Mouse (Mus musculus): ENCODE data around the gene Shmt2. TPM values are rescaled to one million over a fixed set of nuclear protein-coding genes. Genes with fewer than 3 reads are reported as not detected.
A peak's percentile ranks its signal among the peaks of the same experiment; 100 is the strongest.

Gene Shmt2
- polyA plus RNA-seq, 2 experiments from 2014 or later, result 34.2 to 50.7 TPM

GRCm38 (mm10) chr10:127510895-127511617 is 11.2 kb downstream of the Shmt2 start:
- ATAC-seq, result no peak

- ATAC-seq, result no peak
Observed at GRCm38 (mm10) chr10:127509837-127510701, 12.2 kb downstream of the Shmt2 start.

- peak; percentile 25 for ATAC-seq
Observed at GRCm38 (mm10) chr10:127509051-127509836, 13.0 kb downstream of the Shmt2 start.

- ATAC-seq, result peak; percentile 48
Observed at GRCm38 (mm10) chr10:127508239-127508638, 14.0 kb downstream of the Shmt2 start.

- ATAC-seq, result no peak
Observed at GRCm38 (mm10) chr10:127500894-127501893, 21.1 kb downstream of the Shmt2 start, which contains the start of gene Stac3. Gene Stac3, plus strand, starts transcription at chr10:127501686.

- no peak for ATAC-seq
Observed at GRCm38 (mm10) chr10:127500042-127500441, 22.2 kb downstream of the Shmt2 start.

GRCm38 (mm10) chr10:127499516-127499915 is 22.7 kb downstream of the Shmt2 start:
- no peak for ATAC-seq

- no peak for ATAC-seq
Observed at GRCm38 (mm10) chr10:127496156-127496555, 26.1 kb downstream of the Shmt2 start.

- no peak for ATAC-seq
Observed at GRCm38 (mm10) chr10:127492118-127492517, 30.1 kb downstream of the Shmt2 start.

GRCm38 (mm10) chr10:127491128-127491512 is 31.1 kb downstream of the Shmt2 start:
- no peak for ATAC-seq

GRCm38 (mm10) chr10:127490160-127491127 is 31.8 kb downstream of the Shmt2 start:
- ATAC-seq, result no peak

GRCm38 (mm10) chr10:127488856-127489255 is 33.4 kb downstream of the Shmt2 start:
- ATAC-seq, result no peak

- ATAC-seq, result no peak
Observed at GRCm38 (mm10) chr10:127485235-127485634, 37.0 kb downstream of the Shmt2 start.

GRCm38 (mm10) chr10:127480833-127481813 is 41.1 kb downstream of the Shmt2 start:
- ATAC-seq, result no peak

- ATAC-seq, result no peak
Observed at GRCm38 (mm10) chr10:127479131-127479530, 43.1 kb downstream of the Shmt2 start.

- ATAC-seq, result no peak
Observed at GRCm38 (mm10) chr10:127477301-127477700, 44.9 kb downstream of the Shmt2 start.

- no peak for ATAC-seq
Observed at GRCm38 (mm10) chr10:127476541-127476940, 45.7 kb downstream of the Shmt2 start.

GRCm38 (mm10) chr10:127475175-127475574 is 47.1 kb downstream of the Shmt2 start:
- no peak for ATAC-seq

GRCm38 (mm10) chr10:127472722-127473121 is 49.5 kb downstream of the Shmt2 start:
- no peak for ATAC-seq

Data from activated CD4-positive, CD25-positive, alpha-beta regulatory T cell, adult 4 months (primary cell).